Mouse (Mus musculus): ENCODE data around the gene Xrcc1. TPM values are rescaled to one million over a fixed set of nuclear protein-coding genes. Genes with fewer than 3 reads are reported as not detected.

Gene Xrcc1
- polyA plus RNA-seq, 1 experiment from 2014 or later = 131 TPM

DNA sequence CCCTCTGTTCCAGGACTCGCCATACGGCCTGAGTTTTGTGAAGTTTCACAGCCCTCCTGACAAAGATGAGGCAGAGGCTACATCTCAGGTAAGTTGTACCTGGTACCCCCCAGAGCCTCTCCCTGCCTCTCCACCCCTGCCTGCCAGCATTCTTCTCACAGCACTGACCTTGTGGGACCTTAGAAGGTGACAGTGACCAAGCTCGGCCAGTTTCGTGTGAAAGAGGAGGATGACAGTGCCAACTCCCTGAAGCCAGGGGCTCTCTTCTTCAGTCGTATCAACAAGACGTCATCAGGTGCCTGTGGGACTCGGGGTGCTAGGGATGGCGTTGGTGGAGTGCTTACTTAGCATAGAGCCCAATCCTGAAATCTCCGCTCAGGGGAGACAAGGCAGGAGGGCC lies 20.1 kb downstream of the Xrcc1 start:
- Histone ChIP-seq H3K27me3 (no peaks in the 10 kb centered on the region), H3K4me2 (no peak overlapping the region), H3K4me3 (replicated peaks) (no peak overlapping the region), H3K36me3 (peaks cover 97% of the 10 kb centered on the region), H3K27ac (no peak overlapping the region), H3K9me3 (no peaks in the 10 kb centered on the region), H3K9ac (replicated peaks) (no peak overlapping the region), H3K4me1 (replicated peaks) (no peaks in the 10 kb centered on the region)
- 94% methylated on average over 9 of the region's 9 CpGs for WGBS
- no peak for ATAC-seq (ENCODE audit: insufficient number of reproducible peaks, insufficient read depth, low FRiP score, low TSS enrichment, low read depth)

GRCm38 (mm10) chr7:24568512-24568911 lies 22.4 kb downstream of the Xrcc1 start:
- H3K4me2 ChIP-seq = no peak overlapping the region
- ATAC-seq (ENCODE audit: insufficient number of reproducible peaks, insufficient read depth, low FRiP score, low TSS enrichment, low read depth) = no peak
- H3K27ac ChIP-seq = no peak overlapping the region
- H3K4me3 ChIP-seq (replicated peaks) = no peak overlapping the region
- no peaks in the 10 kb centered on the region for H3K4me1 ChIP-seq (replicated peaks)
- no peaks in the 10 kb centered on the region for H3K27me3 ChIP-seq
- H3K9me3 ChIP-seq = no peaks in the 10 kb centered on the region
- no peak overlapping the region for H3K9ac ChIP-seq (replicated peaks)
- WGBS = 93% methylated on average over 4 of the region's 4 CpGs
- peaks cover 97% of the 10 kb centered on the region for H3K36me3 ChIP-seq

- H3K27ac ChIP-seq = no peak overlapping the region
- H3K9me3 ChIP-seq = no peaks in the 10 kb centered on the region
- WGBS = 75% methylated on average over 4 of the region's 4 CpGs
- no peak for ATAC-seq (ENCODE audit: insufficient number of reproducible peaks, insufficient read depth, low FRiP score, low TSS enrichment, low read depth)
- H3K4me3 ChIP-seq (replicated peaks) = no peak overlapping the region
- H3K4me2 ChIP-seq = no peak overlapping the region
- H3K9ac ChIP-seq (replicated peaks) = no peak overlapping the region
- H3K27me3 ChIP-seq = no peaks in the 10 kb centered on the region
- no peaks in the 10 kb centered on the region for H3K4me1 ChIP-seq (replicated peaks)
- H3K36me3 ChIP-seq = peaks cover 80% of the 10 kb centered on the region
These were observed 25.0 kb downstream of the Xrcc1 start for GRCm38 (mm10) chr7:24571071-24571470.

DNA sequence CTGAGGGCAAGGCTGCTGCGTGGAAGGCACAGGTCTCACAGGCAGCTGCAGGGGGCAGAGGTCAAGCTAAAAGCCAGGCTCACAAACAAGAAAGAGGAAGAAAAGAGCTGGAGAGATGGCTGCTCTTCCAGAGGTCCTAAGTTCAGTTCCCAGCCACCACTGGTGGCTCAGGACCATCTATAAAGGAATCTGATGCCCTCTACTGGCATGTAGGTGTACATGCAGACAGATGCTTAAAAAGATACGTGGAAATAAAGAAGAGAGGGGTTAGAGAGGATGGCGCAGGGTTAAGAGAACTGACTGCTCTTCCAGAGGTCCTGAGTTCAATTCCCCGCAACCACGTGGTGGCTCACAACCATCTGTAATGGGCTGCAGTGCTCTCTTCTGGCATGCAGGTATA lies 26.4 kb downstream of the Xrcc1 start:
- 63% methylated on average over 5 of the region's 5 CpGs for WGBS
- Histone ChIP-seq H3K36me3 (peaks cover 67% of the 10 kb centered on the region), H3K4me2 (no peak overlapping the region), H3K27ac (no peak overlapping the region), H3K9ac (replicated peaks) (no peak overlapping the region), H3K4me3 (replicated peaks) (no peak overlapping the region), H3K4me1 (replicated peaks) (no peaks in the 10 kb centered on the region), H3K9me3 (no peaks in the 10 kb centered on the region), H3K27me3 (no peaks in the 10 kb centered on the region)
- ATAC-seq (ENCODE audit: insufficient number of reproducible peaks, insufficient read depth, low FRiP score, low TSS enrichment, low read depth) = no peak

- Histone ChIP-seq H3K36me3 (peaks cover 48% of the 10 kb centered on the region), H3K9me3 (no peaks in the 10 kb centered on the region), H3K9ac (replicated peaks) (no peak overlapping the region), H3K27me3 (no peaks in the 10 kb centered on the region), H3K4me2 (no peak overlapping the region), H3K4me1 (replicated peaks) (no peaks in the 10 kb centered on the region), H3K27ac (no peak overlapping the region), H3K4me3 (replicated peaks) (no peak overlapping the region)
- ATAC-seq (ENCODE audit: insufficient number of reproducible peaks, insufficient read depth, low FRiP score, low TSS enrichment, low read depth) = no peak
- WGBS = 63% methylated on average over 12 of the region's 12 CpGs
These were observed 28.2 kb downstream of the Xrcc1 start for GRCm38 (mm10) chr7:24574224-24574796.

DNA sequence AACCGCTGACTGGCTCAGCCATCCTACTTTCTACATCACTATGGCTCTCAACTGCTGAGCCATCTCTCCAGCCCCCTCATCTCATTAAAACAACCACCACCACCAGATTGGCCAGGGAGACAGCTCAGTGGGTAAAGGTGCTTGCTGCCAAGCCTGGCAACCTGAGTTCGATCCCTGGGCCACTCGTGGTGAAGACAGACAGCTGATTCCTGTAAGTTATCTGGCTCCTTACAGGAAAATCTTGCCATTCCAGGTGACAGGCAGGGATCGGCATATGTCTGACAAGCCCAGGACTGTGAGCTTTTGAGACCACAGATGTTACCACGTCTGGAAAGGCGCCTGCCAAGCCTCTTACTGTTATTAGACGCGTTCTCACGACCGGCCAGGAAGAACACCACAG lies 31.7 kb downstream of the Xrcc1 start:
- ATAC-seq (ENCODE audit: insufficient number of reproducible peaks, insufficient read depth, low FRiP score, low TSS enrichment, low read depth) = no peak
- no peak overlapping the region for H3K27ac ChIP-seq
- no peak overlapping the region for H3K4me2 ChIP-seq
- H3K4me3 ChIP-seq (replicated peaks) = no peak overlapping the region
- H3K27me3 ChIP-seq = no peaks in the 10 kb centered on the region
- 87% methylated on average over 10 of the region's 10 CpGs for WGBS
- H3K36me3 ChIP-seq = peaks cover 14% of the 10 kb centered on the region
- no peaks in the 10 kb centered on the region for H3K4me1 ChIP-seq (replicated peaks)
- H3K9me3 ChIP-seq = no peaks in the 10 kb centered on the region
- no peak overlapping the region for H3K9ac ChIP-seq (replicated peaks)

DNA sequence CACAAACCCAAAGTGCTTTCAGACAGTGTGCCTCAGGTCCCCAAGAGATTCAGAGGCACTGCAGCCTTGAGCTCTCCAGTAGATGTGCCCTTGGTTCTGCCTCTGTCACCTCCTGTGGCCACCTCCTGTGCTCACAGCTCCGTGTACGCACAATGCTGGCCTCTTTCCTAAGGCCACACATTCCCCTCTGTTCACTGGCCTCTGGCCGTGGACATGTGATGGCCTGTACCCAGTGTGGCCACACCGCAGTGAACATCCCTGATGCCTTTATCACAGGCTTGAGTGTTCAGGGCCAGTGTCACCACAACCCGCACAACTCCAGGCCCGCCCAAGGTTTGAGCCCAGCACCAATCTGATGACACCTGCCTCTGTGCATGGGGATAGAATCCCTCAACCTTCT lies 38.8 kb downstream of the Xrcc1 start:
- WGBS = 89% methylated on average over 6 of the region's 6 CpGs
- H3K27me3 ChIP-seq = peaks cover 37% of the 10 kb centered on the region
- H3K9ac ChIP-seq (replicated peaks) = no peak overlapping the region
- H3K4me1 ChIP-seq (replicated peaks) = peaks cover 10% of the 10 kb centered on the region
- no peaks in the 10 kb centered on the region for H3K36me3 ChIP-seq
- H3K4me2 ChIP-seq = no peak overlapping the region
- H3K27ac ChIP-seq = no peak overlapping the region
- H3K4me3 ChIP-seq (replicated peaks) = no peak overlapping the region
- peaks cover 16% of the 10 kb centered on the region for H3K9me3 ChIP-seq
- no peak for ATAC-seq (ENCODE audit: insufficient number of reproducible peaks, insufficient read depth, low FRiP score, low TSS enrichment, low read depth)

DNA sequence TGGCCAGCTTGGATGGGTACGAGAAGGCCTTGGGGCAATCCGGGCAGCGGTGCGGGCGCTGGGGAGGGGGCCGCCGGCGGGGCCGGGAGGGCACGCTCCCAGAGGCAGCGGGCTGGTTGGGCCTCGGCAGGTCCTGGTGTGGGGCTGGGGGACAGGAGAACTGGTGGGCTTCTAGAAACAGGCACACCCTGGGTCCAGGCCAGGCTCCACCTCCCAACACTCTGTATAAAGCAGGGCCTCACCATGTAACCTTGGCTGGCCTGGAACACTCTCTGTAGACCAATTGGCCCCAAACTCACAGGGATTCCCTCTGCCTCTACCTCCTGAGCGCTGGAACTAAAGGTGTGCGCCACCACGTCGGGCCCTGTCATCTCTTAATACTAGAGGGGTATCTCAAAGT lies 39.9 kb downstream of the Xrcc1 start:
- Histone ChIP-seq H3K27ac (no peak overlapping the region), H3K4me2 (no peak overlapping the region), H3K9ac (replicated peaks) (no peak overlapping the region), H3K9me3 (peaks cover 16% of the 10 kb centered on the region), H3K4me1 (replicated peaks) (peaks cover 10% of the 10 kb centered on the region), H3K36me3 (no peaks in the 10 kb centered on the region), H3K27me3 (peaks cover 37% of the 10 kb centered on the region), H3K4me3 (replicated peaks) (peak overlapping the region; percentile 55; the same call in 1 of the 2 replicates)
- ATAC-seq (ENCODE audit: insufficient number of reproducible peaks, insufficient read depth, low FRiP score, low TSS enrichment, low read depth) = no peak
- 47% methylated on average over 16 of the region's 16 CpGs for WGBS

DNA sequence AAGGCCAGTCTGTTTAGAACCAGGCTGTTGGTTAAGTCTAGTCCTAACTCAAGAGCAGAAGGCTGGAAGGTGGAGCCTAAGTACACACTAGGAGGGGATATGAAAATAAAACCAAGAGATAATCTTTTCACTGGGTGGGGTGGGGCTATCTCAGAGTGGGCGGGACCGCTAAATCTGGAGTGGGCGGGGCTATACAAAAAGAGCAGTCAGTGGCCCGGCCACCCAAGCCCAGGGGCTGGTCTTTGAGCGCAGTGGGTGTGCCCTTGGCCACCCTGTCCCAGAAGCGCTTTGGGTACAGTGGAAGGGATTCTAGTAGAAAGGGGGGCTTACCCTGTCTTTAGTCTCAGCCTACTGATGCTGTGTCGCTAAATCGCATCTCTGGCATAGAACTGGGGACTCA lies 40.7 kb downstream of the Xrcc1 start:
- H3K4me2 ChIP-seq = peak overlapping the region; percentile 74
- peaks cover 16% of the 10 kb centered on the region for H3K9me3 ChIP-seq
- peak; percentile 74 for ATAC-seq (ENCODE audit: insufficient number of reproducible peaks, insufficient read depth, low FRiP score, low TSS enrichment, low read depth)
- H3K4me3 ChIP-seq (replicated peaks) = peak overlapping the region; percentile 55
- H3K9ac ChIP-seq (replicated peaks) = peak overlapping the region; percentile 71
- no peak overlapping the region for H3K27ac ChIP-seq
- WGBS = 8% methylated on average over 8 of the region's 8 CpGs
- peaks cover 10% of the 10 kb centered on the region for H3K4me1 ChIP-seq (replicated peaks)
- peaks cover 37% of the 10 kb centered on the region for H3K27me3 ChIP-seq
- no peaks in the 10 kb centered on the region for H3K36me3 ChIP-seq

DNA sequence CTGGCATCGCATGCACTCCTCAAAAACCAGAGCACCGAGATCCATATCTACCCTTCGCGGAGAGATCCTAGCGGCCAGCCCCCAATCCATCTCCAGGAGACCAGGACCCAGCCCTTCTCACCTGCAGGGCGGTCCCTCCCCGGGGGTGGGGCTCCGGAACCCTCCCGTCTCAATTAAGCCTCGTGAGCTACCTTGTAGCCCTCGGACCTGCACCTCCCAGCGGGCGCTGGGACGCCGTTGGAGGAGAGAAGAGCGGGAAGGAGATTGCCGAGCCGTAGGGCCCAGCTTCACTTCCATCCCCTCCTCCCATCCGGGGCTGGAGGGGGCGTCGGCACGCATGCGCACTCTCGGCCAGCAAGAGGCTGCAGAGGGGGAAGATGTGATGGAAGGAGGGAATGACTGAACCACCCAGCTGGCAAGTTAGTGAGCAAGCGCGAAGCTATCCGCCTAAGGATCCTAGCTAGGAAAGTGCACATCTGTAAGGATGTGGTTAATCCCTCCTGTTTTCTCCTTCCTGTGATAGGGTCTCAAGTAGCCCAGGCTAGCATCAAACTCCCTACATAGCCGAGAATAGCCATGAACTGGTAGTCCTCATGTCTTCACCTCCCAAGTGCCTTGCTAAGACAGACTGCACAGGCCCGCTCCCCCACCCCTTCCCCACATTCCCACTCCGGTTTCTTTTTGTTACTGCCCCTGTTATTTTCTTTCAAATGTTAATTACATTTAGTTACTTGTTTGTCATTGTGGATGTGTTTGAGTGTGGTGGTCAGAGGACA lies 41.4 kb downstream of the Xrcc1 start, which contains the start of the genes Ethe1 and Zfp575:
Gene Ethe1 (plus strand): TSS at position 214 of the 776 bp plus-strand sequence.
Gene Zfp575 (minus strand): TSS at position 312 of the 776 bp plus-strand sequence.
- H3K27ac ChIP-seq = no peak within 1 kb of the TSS
- peak; percentile 44 for ATAC-seq (ENCODE audit: insufficient number of reproducible peaks, insufficient read depth, low FRiP score, low TSS enrichment, low read depth)
- peaks cover 10% of the 10 kb centered on the region for H3K4me1 ChIP-seq (replicated peaks)
- peaks cover 37% of the 10 kb centered on the region for H3K27me3 ChIP-seq
- H3K9ac ChIP-seq (replicated peaks) = peak within 1 kb of the TSS; percentile 71
- WGBS = 7% methylated on average over 30 of the region's 30 CpGs
- no peaks in the 10 kb centered on the region for H3K36me3 ChIP-seq
- H3K4me3 ChIP-seq (replicated peaks) = peak within 1 kb of the TSS; percentile 55
- H3K9me3 ChIP-seq = peaks cover 16% of the 10 kb centered on the region
- peak within 1 kb of the TSS; percentile 74 for H3K4me2 ChIP-seq

GRCm38 (mm10) chr7:24588336-24588735 lies 42.2 kb downstream of the Xrcc1 start:
- WGBS = 62% methylated on average over 13 of the region's 13 CpGs
- ATAC-seq (ENCODE audit: insufficient number of reproducible peaks, insufficient read depth, low FRiP score, low TSS enrichment, low read depth) = no peak
- H3K4me3 ChIP-seq (replicated peaks) = no peak overlapping the region

More at GRCm38 (mm10) chr7:24588336-24588735, 42.2 kb downstream of the Xrcc1 start:
- Histone ChIP-seq H3K4me2 (no peak overlapping the region), H3K9me3 (peaks cover 16% of the 10 kb centered on the region), H3K9ac (replicated peaks) (no peak overlapping the region), H3K27me3 (peaks cover 37% of the 10 kb centered on the region), H3K4me1 (replicated peaks) (peaks cover 12% of the 10 kb centered on the region), H3K27ac (no peak overlapping the region), H3K36me3 (no peaks in the 10 kb centered on the region)
